Mouse (Mus musculus) fibroblast of lung, adult 2 months (primary cell): ENCODE measurements around the gene Cd59a.
"Not testable (repeated sequence)": the region's sequence is repeated elsewhere in the genome, so short reads cannot be mapped to it uniquely, and the experiment has no call there.

ENCODE experiments used
- DNase-seq: peaks from one replicate; pipeline ENCODE4 v3.0.0-alpha.2; 2011; ENCODE audit warnings: low read depth

Cd59a gene

DNA sequence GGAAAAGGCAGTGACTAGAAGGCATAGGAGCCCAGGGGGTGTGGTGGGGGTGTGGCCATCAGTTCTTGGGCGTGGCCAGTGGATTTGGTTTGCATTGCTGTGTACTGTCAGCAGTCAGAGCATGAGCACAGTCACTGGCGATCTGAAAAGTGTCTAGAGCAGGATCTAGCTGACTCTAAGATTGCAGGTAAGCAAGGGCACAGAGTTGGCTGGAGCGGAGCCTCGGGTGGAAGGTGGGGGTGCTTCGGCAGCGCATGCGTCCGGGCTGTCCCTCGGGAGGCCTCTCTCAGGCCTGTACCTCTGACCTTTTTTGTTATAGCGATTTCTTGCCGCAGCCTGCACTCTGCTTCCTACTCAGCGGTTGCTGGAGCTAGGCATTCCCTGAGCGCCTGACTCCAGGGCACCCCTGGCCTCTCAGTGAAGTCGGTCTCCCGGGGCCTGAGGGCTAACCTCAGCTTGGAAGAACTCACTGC lies at the start of gene Cd59a:
Gene Cd59a, plus strand, starts transcription at position 61 of the 473 bp plus-strand sequence.
- peak; percentile 53 for DNase-seq

DNA sequence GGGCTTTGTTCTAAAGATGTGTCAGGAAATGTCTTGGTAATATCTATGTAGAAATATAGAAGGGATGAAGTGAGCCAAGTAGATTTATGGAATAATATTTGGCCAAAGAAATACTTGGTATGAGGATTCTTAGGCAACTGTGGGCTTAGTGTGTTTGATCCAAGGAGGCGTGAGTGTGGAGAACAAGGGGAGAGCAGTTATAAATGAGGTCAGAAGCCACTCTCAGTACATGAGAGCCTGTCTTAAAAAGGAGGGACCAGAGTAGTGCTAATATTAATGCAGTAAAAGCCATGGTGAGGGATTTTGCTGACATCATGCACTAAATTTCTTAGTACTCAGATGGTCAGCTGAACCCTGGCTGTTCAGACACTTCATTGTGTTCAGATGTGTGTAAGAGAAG lies 37.2 kb upstream of the Cd59a start:
- no peak for DNase-seq

DNA sequence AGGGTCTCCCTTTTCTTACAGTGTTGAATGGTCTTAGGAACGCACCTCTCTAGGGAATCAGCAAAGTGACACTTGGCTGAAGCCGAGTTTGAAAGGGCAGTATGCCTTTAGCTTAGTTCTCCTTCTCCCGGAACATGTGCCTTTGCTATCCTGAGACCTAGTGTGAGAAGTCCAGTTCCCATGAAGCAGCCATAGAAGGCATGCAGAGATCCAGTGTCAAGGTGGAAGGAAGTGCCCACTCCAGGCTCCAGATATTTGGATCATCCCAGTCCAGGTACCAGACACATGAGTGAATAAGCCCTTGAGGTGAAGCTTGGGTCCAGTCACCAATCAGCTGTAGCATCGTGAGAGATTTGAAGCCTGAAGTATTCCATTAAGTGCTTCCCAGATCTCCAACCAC lies 36.6 kb upstream of the Cd59a start:
- no peak for DNase-seq

DNA sequence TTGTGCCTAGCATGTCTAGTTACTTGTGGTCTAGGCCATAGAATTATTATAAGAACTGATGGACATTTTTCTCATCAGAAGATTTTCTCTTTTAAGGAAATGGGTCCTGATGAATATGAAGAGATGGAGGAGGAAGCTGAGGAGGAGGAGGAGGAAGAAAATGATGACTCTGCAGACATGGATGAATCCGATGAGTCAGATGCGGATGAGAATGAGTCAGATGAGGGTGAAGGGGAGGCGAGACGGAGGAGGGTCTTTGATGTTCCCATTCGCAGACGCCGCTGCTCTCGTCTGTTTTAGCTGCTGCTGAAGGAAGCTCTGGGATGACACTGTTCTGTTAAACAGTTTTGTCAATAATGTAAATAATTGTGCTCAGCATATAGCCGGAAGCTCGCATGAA lies 35.8 kb upstream of the Cd59a start:
- DNase-seq: no peak

DNA sequence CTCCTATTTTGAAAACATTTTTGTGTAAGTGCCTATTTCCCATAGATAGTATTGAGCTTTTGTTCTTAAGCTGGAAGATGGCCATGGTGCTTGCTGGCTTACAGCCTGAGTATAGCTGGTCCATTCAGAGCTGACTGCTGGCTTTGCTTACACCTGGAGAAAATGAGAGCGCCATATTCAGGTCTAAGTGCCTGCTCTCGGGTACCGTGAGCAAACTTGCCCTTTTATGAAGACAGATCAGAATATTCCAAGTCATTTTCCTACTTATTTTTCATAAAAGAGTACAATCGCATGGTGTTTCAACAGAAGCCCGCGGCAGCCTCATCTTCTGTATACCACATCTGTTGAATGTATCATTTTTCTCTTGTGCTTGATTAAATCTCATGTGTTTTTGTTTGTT lies 34.6 kb upstream of the Cd59a start:
- no peak for DNase-seq

DNA sequence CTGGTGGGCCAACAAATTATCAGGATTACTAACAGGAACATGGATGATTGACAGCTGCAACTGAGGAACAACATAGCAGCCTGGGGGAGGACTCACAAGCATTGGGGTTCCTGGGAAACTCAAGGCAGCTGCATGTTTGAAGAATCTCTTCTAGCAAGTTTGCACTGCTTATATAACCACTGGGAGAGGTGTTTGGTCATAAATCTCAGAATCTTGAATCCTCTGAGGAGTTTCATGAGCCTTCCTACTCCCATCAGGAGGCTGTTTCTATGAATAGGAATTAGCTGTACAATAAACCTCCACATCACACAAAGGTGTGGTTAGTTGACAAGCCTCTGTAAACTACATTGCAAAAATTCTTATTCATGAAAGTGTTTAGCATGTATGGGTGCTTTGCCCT lies 32.9 kb upstream of the Cd59a start:
- DNase-seq: no peak

DNA sequence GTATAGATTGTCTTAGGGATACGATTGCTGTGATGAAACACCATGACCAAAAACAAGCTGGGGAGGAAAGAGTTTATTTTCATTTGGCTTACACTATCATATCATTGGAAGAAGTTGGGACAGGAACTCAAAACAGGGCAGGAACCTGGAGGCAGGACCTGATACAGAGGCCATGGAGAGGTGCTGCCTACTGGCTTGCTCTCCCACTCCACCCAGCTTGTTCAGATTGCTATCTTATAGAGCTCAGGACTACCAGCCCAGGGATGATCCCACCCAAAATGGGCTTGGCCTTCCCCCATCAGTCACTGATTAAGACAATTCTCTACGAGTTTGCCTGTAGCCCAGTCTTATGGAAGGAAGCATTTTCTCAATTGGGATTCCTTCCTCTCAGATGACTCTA lies 31.4 kb upstream of the Cd59a start:
- DNase-seq: no peak

DNA sequence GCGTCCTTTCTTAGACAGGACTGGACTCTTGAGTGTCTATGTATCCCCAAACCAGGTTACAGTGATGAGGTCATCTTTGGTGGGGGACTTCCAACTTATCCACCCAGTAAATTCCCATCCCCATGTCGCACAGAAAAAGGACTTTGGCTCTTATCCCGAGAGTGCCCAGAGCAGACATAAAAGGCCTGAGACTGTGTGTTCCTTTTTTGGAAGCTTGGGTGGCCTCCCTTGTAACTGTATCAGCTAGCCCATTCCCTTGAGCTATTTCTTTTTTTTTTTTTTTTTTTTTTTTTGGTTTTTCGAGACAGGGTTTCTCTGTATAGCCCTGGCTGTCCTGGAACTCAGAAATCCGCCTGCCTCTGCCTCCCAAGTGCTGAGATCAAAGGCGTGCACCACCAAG lies 30.1 kb upstream of the Cd59a start, which contains the start of gene Gm10912:
Gene Gm10912, plus strand, starts transcription at position 301 of the 400 bp plus-strand sequence.
- DNase-seq: not testable (repeated sequence)

DNA sequence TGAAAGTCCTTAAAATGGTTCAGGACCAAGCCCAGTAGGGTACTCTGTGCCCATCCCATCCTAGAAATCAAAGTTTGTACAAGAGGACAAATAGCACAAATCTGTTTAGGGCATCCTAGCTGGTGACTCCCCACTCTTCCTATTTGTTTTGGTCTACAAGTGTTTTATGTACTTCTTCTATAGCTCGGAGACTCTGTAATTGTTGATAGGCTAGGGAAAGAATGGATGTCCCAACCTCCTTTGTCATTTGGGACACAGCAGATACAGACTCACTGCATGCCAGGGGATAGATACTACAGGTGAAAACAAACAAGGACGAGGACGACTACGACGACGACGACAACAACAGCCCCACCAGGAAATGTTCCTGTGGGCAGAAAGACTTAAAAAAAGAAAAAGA lies 27.2 kb upstream of the Cd59a start, which contains the start of gene Gm10799:
Gene Gm10799, minus strand, starts transcription at position 101 of the 400 bp plus-strand sequence.
- DNase-seq: not testable (repeated sequence)

DNA sequence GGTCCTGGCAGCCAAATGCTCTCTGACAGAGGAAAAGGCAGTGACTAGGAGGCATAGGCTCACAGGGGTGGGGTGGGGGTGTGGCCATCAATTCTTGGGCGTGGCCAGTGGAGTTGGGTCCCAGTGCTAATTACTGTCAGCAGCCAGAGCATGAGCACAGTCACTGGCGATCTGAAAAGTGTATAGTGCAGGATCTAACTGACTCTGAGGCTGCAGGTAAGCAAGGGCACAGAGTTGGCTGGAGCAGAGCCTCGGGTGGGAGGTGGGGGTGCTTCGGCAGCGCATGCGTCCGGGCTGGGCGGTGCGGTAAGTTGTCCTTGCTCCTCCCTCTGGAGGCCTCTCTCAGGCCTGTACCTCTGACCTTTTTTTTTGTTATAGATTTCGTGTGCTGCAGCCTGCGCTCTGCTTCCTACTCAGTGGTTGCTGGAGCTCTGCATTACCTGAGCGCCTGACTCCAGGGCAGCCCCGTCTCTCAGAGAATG lies 25.9 kb upstream of the Cd59a start, which contains the start of gene Cd59b:
Gene Cd59b, plus strand, starts transcription at position 146 of the 482 bp plus-strand sequence.
- peak; percentile 31 for DNase-seq

DNA sequence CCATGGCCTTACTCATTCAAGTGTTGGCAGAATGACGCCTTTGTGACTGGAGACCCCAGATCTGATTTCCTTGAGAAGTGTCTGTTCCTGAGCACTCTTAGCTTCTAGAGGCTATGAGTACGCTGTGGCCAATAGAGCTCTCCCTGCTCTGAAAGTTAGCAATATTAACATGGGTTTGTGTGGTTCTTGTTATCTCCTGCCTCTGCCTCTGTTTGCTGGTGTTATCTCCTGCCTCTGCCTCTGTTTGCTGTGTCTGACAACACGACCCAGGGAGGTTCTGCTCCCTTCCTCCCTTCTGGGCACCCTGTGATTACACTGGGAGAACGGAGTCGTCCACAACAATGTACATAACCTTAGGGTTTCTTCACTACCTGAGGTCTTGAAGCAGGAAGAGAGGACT lies 17.3 kb upstream of the Cd59a start:
- DNase-seq: not testable (repeated sequence)

DNA sequence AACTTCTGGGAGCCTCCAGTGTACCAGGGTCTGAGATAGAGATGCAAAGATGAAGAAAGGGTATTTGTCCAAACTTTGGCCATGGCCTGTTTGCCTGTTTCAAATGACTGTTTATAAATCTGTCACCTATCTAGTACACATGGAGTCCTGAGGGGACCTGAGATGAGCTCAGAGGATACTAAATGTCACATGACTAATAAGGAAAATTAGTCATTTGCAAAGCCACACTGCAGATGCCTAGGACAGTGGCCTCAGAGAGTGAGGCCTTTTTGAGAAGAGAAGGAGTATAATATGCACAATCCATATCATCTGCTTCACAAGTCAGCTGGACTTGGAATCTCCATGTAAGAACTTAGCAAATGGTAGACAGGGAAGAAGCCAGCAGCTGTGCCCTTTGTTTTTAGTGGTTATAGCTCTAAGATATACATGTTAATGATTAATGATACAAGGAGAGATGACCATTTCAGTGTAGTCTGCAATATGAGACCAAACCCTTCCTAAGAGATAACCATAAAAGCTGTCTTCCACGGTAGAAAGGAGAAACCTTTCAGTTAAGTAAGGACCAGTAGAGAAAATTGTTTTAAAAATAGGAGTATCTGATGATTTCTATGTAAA lies 14.1 kb upstream of the Cd59a start:
- not testable (repeated sequence) for DNase-seq

DNA sequence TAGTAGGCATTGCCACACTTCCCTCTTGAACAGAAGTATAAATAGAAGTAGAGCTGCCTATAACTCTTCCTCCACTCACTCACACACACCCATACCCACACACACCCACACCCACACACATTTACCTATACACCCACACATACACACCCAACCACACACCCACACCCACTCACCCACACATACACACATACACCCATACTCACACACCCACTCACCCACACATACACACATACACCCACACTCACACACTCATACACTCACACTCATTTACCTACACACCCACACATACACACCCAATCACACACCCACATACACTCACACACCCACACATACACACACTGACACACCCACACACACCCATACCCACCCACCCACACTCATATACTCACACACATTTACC lies 13.1 kb upstream of the Cd59a start:
- no peak for DNase-seq

DNA sequence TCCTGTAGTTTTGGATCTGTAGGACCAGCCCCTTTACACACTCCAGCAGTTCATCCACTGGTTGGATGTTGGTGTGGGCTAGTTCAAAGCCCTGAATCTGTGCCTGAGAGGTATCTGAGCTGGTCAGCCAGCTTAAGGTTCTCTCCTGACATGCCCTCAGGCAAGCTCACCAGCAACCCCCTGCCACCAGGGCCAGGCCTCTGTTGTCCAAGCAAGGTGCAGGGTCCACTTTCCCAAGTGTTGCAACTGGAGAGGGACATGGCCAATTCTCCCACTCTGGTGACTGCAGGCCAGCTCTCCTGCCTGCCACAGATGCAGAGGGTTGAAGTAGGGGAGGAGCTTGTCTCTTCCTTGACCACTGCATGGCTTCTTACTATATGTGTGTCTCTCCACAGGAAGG lies 11.6 kb upstream of the Cd59a start:
- not testable (repeated sequence) for DNase-seq

DNA sequence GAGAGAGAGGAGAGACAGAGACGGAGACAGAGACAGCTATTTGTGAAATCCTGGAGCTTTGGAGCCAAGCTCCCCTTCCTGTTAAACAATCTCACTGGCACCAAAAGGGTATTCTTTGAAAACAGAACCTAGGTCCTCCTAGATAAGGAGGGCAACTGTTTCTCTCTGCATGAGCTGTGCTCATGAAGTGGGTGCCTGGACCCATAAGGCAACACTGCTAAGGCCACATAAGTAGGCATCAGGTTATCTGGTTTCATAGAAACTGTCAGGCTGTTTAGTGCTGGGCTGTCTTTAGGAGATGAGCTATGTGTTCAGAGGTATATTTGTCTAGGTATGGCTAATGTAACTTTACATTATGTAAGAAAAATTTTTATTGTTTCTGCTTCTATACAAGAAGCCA lies 8.0 kb upstream of the Cd59a start:
- not testable (repeated sequence) for DNase-seq

DNA sequence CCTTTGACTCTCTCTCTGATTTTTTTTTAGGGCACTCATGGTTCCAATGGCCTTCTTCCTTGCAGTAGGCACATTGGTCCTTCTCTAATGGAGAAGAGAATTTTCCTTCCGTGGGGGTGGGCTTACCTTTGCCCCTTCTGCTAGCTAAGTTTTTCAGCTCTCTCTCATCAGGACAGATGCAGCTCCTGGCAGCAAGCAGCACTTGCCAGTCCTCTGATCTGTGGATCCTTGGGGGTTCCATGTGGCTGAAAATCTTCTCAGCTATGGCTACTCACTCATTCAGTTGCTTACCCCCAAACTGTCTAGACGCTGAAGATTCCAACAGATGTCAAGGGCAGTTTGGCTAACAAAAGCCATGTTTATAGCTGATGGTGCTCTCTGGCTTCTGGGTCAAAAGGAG lies 2.3 kb upstream of the Cd59a start:
- DNase-seq: no peak

DNA sequence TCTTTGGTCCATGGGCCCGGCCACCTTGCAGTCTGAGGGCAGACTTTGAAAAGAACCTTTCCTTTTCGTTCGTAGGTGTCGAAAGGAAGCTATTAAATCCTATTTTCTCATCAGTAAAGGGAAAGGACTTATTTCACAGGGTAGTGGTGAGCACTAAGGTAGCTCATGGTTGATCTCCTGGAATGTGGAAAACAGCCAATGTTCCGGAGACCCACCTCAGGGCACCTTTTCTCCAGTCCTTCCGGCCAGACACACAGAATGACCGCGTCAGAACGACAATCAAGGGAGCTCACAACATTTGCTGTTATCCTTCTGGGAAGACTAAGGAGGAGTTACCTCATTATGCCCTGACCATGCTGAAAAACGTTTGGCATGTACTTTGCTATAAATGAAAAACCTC lies 655 bp downstream of the Cd59a start:
- no peak for DNase-seq

DNA sequence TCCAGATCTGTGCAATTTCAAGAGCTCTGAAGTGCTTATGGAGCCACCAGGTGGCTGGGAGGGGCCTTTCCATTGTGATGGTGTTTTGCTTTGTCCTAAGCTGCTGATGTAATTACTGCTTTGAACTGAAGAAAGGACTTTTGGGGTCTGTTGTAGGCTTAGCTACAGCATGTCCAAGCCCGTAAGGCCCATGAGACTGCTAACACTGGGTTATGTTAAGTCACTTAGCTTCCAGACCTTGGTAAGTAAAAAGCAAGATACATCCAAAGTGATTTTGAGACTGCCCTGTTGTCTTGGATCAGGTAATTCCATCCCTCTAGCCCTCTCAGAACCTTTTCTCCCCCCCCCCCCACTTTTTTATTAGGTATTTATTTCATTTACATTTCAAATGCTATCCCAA lies 1.2 kb downstream of the Cd59a start:
- not testable (repeated sequence) for DNase-seq

DNA sequence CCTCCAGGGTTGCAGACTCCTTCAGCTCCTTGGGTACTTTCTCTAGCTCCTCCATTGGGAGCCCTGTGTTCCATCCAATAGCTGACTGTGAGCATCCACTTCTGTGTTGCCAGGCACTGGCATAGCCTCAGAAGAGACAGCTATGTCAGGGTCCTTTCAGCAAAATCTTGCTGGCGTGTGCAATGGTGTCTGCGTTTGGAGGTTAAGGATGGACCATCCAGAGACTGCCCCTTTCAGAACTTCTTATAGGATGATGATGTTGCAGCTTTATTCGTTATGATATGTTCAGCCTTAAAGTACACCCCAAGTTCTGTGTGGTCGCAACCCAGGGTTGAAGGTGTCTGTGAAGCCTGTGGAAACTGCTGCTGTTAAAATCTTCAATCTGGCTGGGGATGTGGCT lies 1.8 kb downstream of the Cd59a start:
- DNase-seq: not testable (repeated sequence)

DNA sequence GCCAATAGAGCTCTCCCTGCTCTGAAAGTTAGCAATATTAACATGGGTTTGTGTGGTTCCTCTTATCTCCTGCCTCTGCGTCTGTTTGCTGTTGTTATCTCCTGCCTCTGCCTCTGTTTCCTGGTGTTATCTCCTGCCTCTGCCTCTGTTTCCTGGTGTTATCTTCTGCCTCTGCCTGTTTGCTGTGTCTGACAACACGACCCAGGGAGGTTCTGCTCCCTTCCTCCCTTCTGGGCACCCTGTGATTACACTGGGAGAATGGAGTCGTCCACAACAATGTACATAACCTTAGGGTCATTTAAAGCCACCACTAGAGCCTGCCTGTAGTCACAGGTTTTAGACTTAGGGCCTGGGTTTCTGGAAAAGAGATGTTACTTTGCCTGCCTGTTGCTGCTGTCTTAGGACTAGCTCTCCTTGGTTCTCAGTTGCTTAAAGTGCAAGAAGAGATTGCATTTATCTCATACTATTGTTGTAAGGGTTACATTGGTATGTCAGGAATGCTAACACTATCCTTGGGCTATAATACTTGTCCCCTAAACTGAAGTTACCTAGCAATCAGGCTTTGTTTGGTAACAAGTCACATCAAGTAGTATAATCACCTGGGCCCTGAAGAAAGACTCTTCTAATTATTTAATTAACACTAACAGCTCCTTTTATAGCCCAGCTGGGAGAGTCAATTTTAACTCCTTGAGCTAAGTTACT lies 3.1 kb downstream of the Cd59a start:
- DNase-seq: no peak

DNA sequence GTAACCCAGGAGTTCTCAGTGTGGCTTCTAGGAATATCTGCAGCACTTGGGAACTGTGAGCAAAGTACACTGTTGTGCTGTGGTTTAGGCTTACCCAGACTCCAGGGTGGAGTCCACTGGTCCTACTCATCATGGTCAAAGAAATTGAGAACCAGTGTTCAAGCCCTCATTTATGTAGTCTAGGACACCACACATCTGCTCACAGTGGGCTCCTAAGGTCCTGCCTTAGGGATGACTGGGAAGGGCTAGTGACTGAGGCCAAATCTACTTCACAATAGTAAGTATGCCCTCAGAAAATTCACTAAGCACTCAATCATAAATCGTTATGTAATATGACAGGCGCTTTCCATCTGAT lies 3.6 kb downstream of the Cd59a start:
- no peak for DNase-seq

DNA sequence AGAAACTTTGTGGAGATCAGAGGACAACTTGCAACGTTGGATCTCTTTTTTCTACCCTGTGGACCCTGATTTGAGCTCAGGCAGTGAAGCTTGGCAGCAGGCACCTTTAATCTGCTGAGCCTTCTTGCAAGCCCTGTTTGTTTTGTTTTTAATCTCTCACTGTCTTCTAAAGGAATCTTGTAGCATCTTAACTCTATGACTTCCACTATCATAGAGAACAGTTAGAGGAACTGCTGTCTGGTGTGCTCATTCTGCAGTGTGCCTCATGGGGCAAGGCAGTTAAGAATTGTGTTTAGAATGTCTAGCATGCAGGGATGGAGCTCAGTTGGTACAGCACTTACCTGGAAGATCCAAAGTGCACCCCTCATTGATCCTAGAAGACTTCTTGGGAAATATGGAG lies 4.3 kb downstream of the Cd59a start:
- DNase-seq: no peak

DNA sequence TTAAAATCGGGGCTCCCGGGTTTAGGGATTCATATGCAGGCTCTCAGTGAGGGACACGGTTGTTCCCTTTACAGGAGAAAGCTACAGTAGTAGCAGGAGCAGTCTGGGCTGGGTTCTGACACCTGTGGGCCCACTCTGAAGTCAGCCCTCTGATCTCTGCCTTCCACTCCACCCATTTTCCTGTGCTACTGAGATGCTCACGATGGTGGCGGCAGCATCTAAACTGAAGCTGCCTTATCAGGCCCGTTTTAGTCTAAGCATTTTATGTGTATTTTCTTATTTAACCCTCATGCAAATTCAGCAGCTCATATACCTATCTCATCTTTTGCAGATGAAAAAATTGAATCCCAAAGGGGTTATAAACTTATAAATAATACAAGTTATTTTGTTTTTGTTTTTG lies 9.2 kb downstream of the Cd59a start:
- DNase-seq: no peak
